Mouse (Mus musculus) brain, embryonic 14.5 days (tissue): ENCODE measurements at regions not wholly inside any gene's neighbourhood (a gene's known extent, or its start where the extent isn't known, plus 50 kb on each side); places are given as distances from the start of the nearest gene placed in this dataset.

ENCODE experiments used
- CTCF ChIP-seq: fragments of 200-500 bp; IDR thresholded peaks from 2 replicates; pipeline ENCODE4 v1.5.1; 2012; ENCODE audit warnings: inconsistent platforms, mild to moderate bottlenecking, moderate library complexity, borderline replicate concordance; ENCODE audit not compliant: insufficient read depth, insufficient read length; ENCODE audit errors: extremely low read depth
- POLR2A ChIP-seq: fragments of 200-500 bp; IDR thresholded peaks from 2 replicates; pipeline ENCODE4 v1.6.1; 2012; ENCODE audit warnings: mild to moderate bottlenecking, inconsistent platforms, borderline replicate concordance; ENCODE audit not compliant: poor library complexity, insufficient read depth, insufficient read length, severe bottlenecking; ENCODE audit errors: extremely low read depth

DNA sequence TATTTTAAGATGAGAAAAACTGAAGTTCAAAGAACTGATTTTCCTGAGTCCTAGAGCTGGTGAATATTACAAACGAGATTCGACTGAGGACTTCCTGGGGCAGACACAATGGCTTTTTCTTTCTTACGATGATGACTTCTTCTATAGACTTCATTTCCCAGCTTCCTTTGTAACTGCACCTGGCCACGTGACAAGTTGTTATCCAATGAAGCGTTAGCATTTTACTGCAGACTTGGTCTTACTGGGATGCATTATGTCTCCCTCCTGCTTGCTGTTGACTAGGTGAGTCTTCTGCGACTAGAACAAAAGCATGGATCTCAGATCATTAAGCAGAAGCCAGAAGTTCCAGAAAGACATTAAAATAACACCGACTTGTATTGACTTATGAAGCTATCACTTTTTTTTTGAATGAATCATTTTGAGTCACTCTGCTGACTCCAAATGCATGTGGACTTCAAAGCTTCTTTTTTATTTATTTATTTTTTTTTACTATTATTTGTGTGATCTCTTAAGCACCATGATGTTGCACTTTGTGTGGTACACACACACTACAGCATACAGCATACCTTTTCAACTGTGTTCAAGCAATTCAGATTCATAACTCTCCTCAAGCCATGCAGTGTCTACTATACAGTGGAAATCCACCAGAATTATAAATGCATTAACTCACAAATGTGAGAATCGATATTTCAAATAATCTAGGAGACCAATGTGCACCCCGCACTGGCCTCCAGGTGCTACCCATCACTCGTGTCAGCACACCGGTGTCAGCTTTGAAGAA lies 320.2 kb downstream of the Sorl1 start:
- TF ChIP-seq CTCF (no peak), POLR2A (no peak)
